Mouse (Mus musculus): Measurements from ENCODE around the gene Pard3.

DNA sequence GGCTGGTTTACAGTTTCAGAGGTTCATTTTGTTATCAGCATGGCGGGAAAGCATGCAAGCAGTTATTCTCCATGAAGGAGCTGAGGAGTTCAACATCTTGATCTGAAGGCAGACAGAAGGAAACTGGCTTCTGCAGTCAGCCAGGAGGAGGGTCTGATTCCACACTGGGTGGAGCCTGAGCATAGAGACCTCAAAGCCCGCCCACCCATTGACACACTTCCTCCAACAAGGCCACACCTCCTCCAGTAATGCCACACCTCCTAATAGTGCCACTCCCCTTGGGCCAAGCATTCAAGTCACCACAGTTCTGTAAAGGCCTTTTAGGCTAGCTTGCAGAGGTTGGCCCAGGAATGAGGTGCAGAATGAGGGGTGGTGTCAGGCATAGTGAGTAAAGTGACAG, 478.5 kb downstream of the Pard3 start:
- TF ChIP-seq POLR2A (IDR thresholded peaks at IDR 0.05; ENCODE audit: low read depth, low read length) = no peak
- TF ChIP-seq CTCF (conservative IDR thresholded peaks at IDR 0.05; ENCODE audit: insufficient read depth, insufficient read length, low read depth, low read length) = no peak
